In genomic region chr4:127083131-127083530, GRCm38 (mm10) we compare ENCODE assay signal across 27 mouse cellular contexts.
"Had no signal": no experiment of that assay in that cellular context is flagged by ENCODE, and none has a peak within 500 bp of the region (broad histone marks: within the 10 kb centered on the region; RNA-seq: fewer than 3 reads in every experiment).

No protein-coding gene starts in this region.

- H3K36me3 ChIP-seq: forebrain, embryonic 12.5 days had no signal

- H3K9me3 ChIP-seq: embryonic facial prominence, embryonic 10.5 days; embryonic facial prominence, embryonic 12.5 days; embryonic facial prominence, embryonic 13.5 days; embryonic facial prominence, embryonic 15.5 days; forebrain, embryonic 10.5 days; forebrain, embryonic 12.5 days; forebrain, embryonic 13.5 days; forebrain, embryonic 15.5 days had no signal

- H3K9ac ChIP-seq: embryonic facial prominence, embryonic 12.5 days; embryonic facial prominence, embryonic 13.5 days; embryonic facial prominence, embryonic 15.5 days; forebrain, embryonic 13.5 days; forebrain, embryonic 15.5 days; forebrain, postnatal 0 days had no signal

- H3K27me3 ChIP-seq: embryonic facial prominence, embryonic 12.5 days; embryonic facial prominence, embryonic 13.5 days; embryonic facial prominence, embryonic 15.5 days; forebrain, embryonic 12.5 days; forebrain, embryonic 13.5 days; forebrain, embryonic 15.5 days had no signal

- H3K27ac ChIP-seq: embryonic facial prominence, embryonic 10.5 days; embryonic facial prominence, embryonic 12.5 days; embryonic facial prominence, embryonic 13.5 days; embryonic facial prominence, embryonic 15.5 days; forebrain, embryonic 10.5 days; forebrain, embryonic 12.5 days; forebrain, embryonic 13.5 days; forebrain, embryonic 15.5 days; gastrocnemius, adult 2 months; heart, adult 2 months had no signal

- H3K4me2 ChIP-seq: embryonic facial prominence, embryonic 12.5 days; embryonic facial prominence, embryonic 13.5 days; embryonic facial prominence, embryonic 15.5 days; forebrain, embryonic 12.5 days; forebrain, embryonic 13.5 days; forebrain, embryonic 15.5 days had no signal

- ATAC-seq: forebrain, embryonic 13.5 days; forebrain, embryonic 14.5 days; forebrain, embryonic 15.5 days; forebrain, embryonic 16.5 days; forebrain, postnatal 0 days had no signal

- H3K4me1 ChIP-seq: embryonic facial prominence, embryonic 12.5 days had no signal

- H3K4me3 ChIP-seq: embryonic facial prominence, embryonic 10.5 days; embryonic facial prominence, embryonic 12.5 days; embryonic facial prominence, embryonic 13.5 days; embryonic facial prominence, embryonic 15.5 days; erythroblast, embryonic 14.5 days; forebrain, embryonic 10.5 days; forebrain, embryonic 12.5 days; forebrain, embryonic 13.5 days; forebrain, embryonic 15.5 days; gastrocnemius, adult 2 months; heart, adult 2 months had no signal

- DNase-seq: cerebellum, adult 8-10 months; cerebellum, adult 9-10 months; cerebellum, adult 9-11 months; cerebellum, postnatal 10 days; cerebellum, postnatal 14 days; cerebellum, postnatal 25 days; cerebellum, postnatal 36 days; embryo, embryonic 11 days; forebrain, postnatal 0 days; gastrocnemius, adult 2 months; gastrocnemius, postnatal 10 days; gastrocnemius, postnatal 14 days; gastrocnemius, postnatal 25 days; gastrocnemius, postnatal 36 days; heart, adult 18-20 months; heart, adult 2 months had no signal
